8 mouse cellular contexts compared by ENCODE assay signal in genomic region chr11:72469217-72469616, GRCm38 (mm10). TPM values are rescaled to one million over a fixed set of nuclear protein-coding genes. Genes with fewer than 3 reads are reported as not detected.
DNase-seq lines count a peak whose midpoint lies in the region; ATAC-seq and TF ChIP-seq lines count a peak whose summit lies in the region.

No protein-coding gene starts in this region.

- H3K4me1 ChIP-seq in embryonic facial prominence, embryonic 12.5 days, result peaks cover 31% of the 10 kb centered on the region
- H3K4me1 ChIP-seq in heart, embryonic 15.5 days (replicated peaks), result peaks cover 47% of the 10 kb centered on the region
- H3K4me1 ChIP-seq in kidney, embryonic 16.5 days (ENCODE audit: insufficient read depth, low read length), result peaks cover 71% of the 10 kb centered on the region
- H3K4me1 ChIP-seq in small intestine, adult 2 months (ENCODE audit: control insufficient read depth, insufficient read depth, insufficient read length, low read length), result peaks cover 48% of the 10 kb centered on the region

- no peak for ATAC-seq in embryonic facial prominence, embryonic 12.5 days (ENCODE audit: insufficient number of reproducible peaks, insufficient read depth, low FRiP score, low TSS enrichment)
- peak; percentile 79 for ATAC-seq in heart, embryonic 15.5 days (replicated peaks; ENCODE audit: insufficient number of reproducible peaks, insufficient read depth, low FRiP score, low read depth)
- peak; percentile 77 for ATAC-seq in kidney, embryonic 16.5 days (ENCODE audit: low FRiP score, low TSS enrichment)

- H3K9ac ChIP-seq in embryonic facial prominence, embryonic 12.5 days, result no peak overlapping the region
- no peak overlapping the region for H3K9ac ChIP-seq in heart, embryonic 15.5 days
- H3K9ac ChIP-seq in kidney, embryonic 16.5 days (replicated peaks; ENCODE audit: low read length), result no peak overlapping the region

- TF ChIP-seq CTCF in small intestine, adult 2 months (IDR thresholded peaks at IDR 0.05; ENCODE audit: extremely low read depth, insufficient read length, insufficient replicate concordance, low read depth, low read length), result no peak

- no peaks in the 10 kb centered on the region for H3K27me3 ChIP-seq in embryonic facial prominence, embryonic 12.5 days
- H3K27me3 ChIP-seq in heart, embryonic 15.5 days, result no peaks in the 10 kb centered on the region
- no peaks in the 10 kb centered on the region for H3K27me3 ChIP-seq in kidney, embryonic 16.5 days (ENCODE audit: insufficient read depth, low read length)
- H3K27me3 ChIP-seq in small intestine, adult 2 months (ENCODE audit: control insufficient read depth, insufficient read depth, low read length), result no peaks in the 10 kb centered on the region

- no peak for TF ChIP-seq POLR2A in small intestine, adult 2 months (IDR thresholded peaks at IDR 0.05; ENCODE audit: low read depth, low read length)

- no peaks in the 10 kb centered on the region for H3K36me3 ChIP-seq in embryonic facial prominence, embryonic 12.5 days
- H3K36me3 ChIP-seq in heart, embryonic 15.5 days, result no peaks in the 10 kb centered on the region
- H3K36me3 ChIP-seq in kidney, embryonic 16.5 days (ENCODE audit: insufficient read depth, low read length), result no peaks in the 10 kb centered on the region
- no peaks in the 10 kb centered on the region for H3K36me3 ChIP-seq in small intestine, adult 2 months (ENCODE audit: control insufficient read depth, insufficient read depth, low read length)

- no peak overlapping the region for H3K4me2 ChIP-seq in embryonic facial prominence, embryonic 12.5 days (replicated peaks)
- H3K4me2 ChIP-seq in heart, embryonic 15.5 days, result no peak overlapping the region
- no peak overlapping the region for H3K4me2 ChIP-seq in kidney, embryonic 16.5 days (replicated peaks; ENCODE audit: low read depth, low read length)

- peak; percentile 76 to 80 for DNase-seq in right cerebral cortex, postnatal 10 days (ENCODE audit: low spot score in 2 of 2)
- no peak for DNase-seq in right cerebral cortex, postnatal 25 days
- peak; percentile 88 to 94 for DNase-seq in lung, adult 18-20 months
- no peak for DNase-seq in cerebellum, adult 18-20 months

- 18% methylated on average over 5 of the region's 5 CpGs for WGBS in embryonic facial prominence, embryonic 12.5 days
- WGBS in heart, embryonic 15.5 days, result 15% methylated on average over 5 of the region's 5 CpGs
- WGBS in kidney, embryonic 16.5 days, result 16% methylated on average over 5 of the region's 5 CpGs
- 25% methylated on average over 5 of the region's 5 CpGs for WGBS in small intestine, adult 2 months

- H3K9me3 ChIP-seq in embryonic facial prominence, embryonic 12.5 days, result no peaks in the 10 kb centered on the region
- no peaks in the 10 kb centered on the region for H3K9me3 ChIP-seq in heart, embryonic 15.5 days (replicated peaks)
- H3K9me3 ChIP-seq in kidney, embryonic 16.5 days (ENCODE audit: low read length), result no peaks in the 10 kb centered on the region

- H3K4me3 ChIP-seq in embryonic facial prominence, embryonic 12.5 days, result no peak overlapping the region
- H3K4me3 ChIP-seq in heart, embryonic 15.5 days, result no peak overlapping the region
- H3K4me3 ChIP-seq in kidney, embryonic 16.5 days (ENCODE audit: low read length), result no peak overlapping the region
- H3K4me3 ChIP-seq in small intestine, adult 2 months (ENCODE audit: low read depth, low read length), result no peak overlapping the region

- H3K27ac ChIP-seq in embryonic facial prominence, embryonic 12.5 days, result 0 out of 2 replicates have a peak overlapping the region, but pooled peaks have one; percentile 69
- peak overlapping the region; percentile 79 for H3K27ac ChIP-seq in heart, embryonic 15.5 days
- peak overlapping the region; percentile 64 for H3K27ac ChIP-seq in kidney, embryonic 16.5 days (ENCODE audit: low read length)
- peak overlapping the region; percentile 44; the same call in 1 of the 2 replicates for H3K27ac ChIP-seq in small intestine, adult 2 months (ENCODE audit: insufficient read depth, low read depth, low read length)

RNA-seq across cellular contexts. Expression of gene Spns2, which starts 20.5 kb away (rescaled TPM):
- polyA plus RNA-seq in embryonic facial prominence, embryonic 12.5 days (2016; fragmentation: Nextera tagmentation; extraction: Ambion mirVana), result 3.9 and 4.3 TPM in 2 replicates
- 2.8 and 3.2 TPM in 2 replicates for polyA plus RNA-seq in heart, embryonic 15.5 days (2015; fragmentation: Nextera tagmentation; extraction: Ambion mirVana)
- 2.5 and 3.3 TPM in 2 replicates for polyA plus RNA-seq in kidney, embryonic 16.5 days (2015; fragmentation: Nextera tagmentation; extraction: Ambion mirVana)
- 65.9 and 77.7 TPM in 2 replicates for polyA plus RNA-seq in small intestine, adult 2 months (2012; rRNA removed)

RNA-seq across cellular contexts. Expression of gene Mybbp1a, which starts 28.1 kb away (rescaled TPM):
- polyA plus RNA-seq in embryonic facial prominence, embryonic 12.5 days (2016; fragmentation: Nextera tagmentation; extraction: Ambion mirVana), result 148 and 172 TPM in 2 replicates
- 57.8 and 83.8 TPM in 2 replicates for polyA plus RNA-seq in heart, embryonic 15.5 days (2015; fragmentation: Nextera tagmentation; extraction: Ambion mirVana)
- 175 and 177 TPM in 2 replicates for polyA plus RNA-seq in kidney, embryonic 16.5 days (2015; fragmentation: Nextera tagmentation; extraction: Ambion mirVana)
- polyA plus RNA-seq in small intestine, adult 2 months (2012; rRNA removed), result 17.6 and 25.0 TPM in 2 replicates

RNA-seq across cellular contexts. Expression of gene Ggt6, which starts 33.9 kb away (rescaled TPM):
- 0.09 and 0.32 TPM in 2 replicates for polyA plus RNA-seq in embryonic facial prominence, embryonic 12.5 days (2016; fragmentation: Nextera tagmentation; extraction: Ambion mirVana)
- 0.15 TPM in 1 of 2 replicates, not detected in the other for polyA plus RNA-seq in heart, embryonic 15.5 days (2015; fragmentation: Nextera tagmentation; extraction: Ambion mirVana)
- 1.6 and 2.2 TPM in 2 replicates for polyA plus RNA-seq in kidney, embryonic 16.5 days (2015; fragmentation: Nextera tagmentation; extraction: Ambion mirVana)
- 20.2 and 60.1 TPM in 2 replicates for polyA plus RNA-seq in small intestine, adult 2 months (2012; rRNA removed)

RNA-seq across cellular contexts. Expression of gene Smtnl2, which starts 57.7 kb away (rescaled TPM):
- polyA plus RNA-seq in embryonic facial prominence, embryonic 12.5 days (2016; fragmentation: Nextera tagmentation; extraction: Ambion mirVana), result 22.6 and 23.4 TPM in 2 replicates
- 114 and 133 TPM in 2 replicates for polyA plus RNA-seq in heart, embryonic 15.5 days (2015; fragmentation: Nextera tagmentation; extraction: Ambion mirVana)
- 109 and 124 TPM in 2 replicates for polyA plus RNA-seq in kidney, embryonic 16.5 days (2015; fragmentation: Nextera tagmentation; extraction: Ambion mirVana)
- polyA plus RNA-seq in small intestine, adult 2 months (2012; rRNA removed), result 2.9 and 3.6 TPM in 2 replicates

Comparison
In these comparisons a context has a peak if more than half of its experiments do, and no peak if none do; other contexts are left out.
1. DNase-seq: peak in right cerebral cortex, postnatal 10 days (2 of 2) and lung, adult 18-20 months (2 of 2); none in right cerebral cortex, postnatal 25 days (single experiment) and cerebellum, adult 18-20 months (0 of 2).
2. RNA of gene Spns2, which starts 20.5 kb away (polyA plus RNA-seq): 65.9 to 77.7 TPM in small intestine, adult 2 months; 3.9 to 4.3 TPM in embryonic facial prominence, embryonic 12.5 days, 2.5 to 3.3 TPM in kidney, embryonic 16.5 days and 2.8 to 3.2 TPM in heart, embryonic 15.5 days; every median in the first group is over 10 times any median in the second.
3. Peak in every context shown above with its lines, with median percentiles within 50 percentile points of each other: H3K27ac ChIP-seq.